Mouse (Mus musculus): ENCODE measurements around the gene Cers6. TPM values are rescaled to one million over a fixed set of nuclear protein-coding genes. Genes with fewer than 3 reads are reported as not detected.

Cers6 gene
- total RNA-seq, 2 experiments from 2014 or later: 28.8 to 78.2 TPM

- no peak for ATAC-seq (replicated peaks; ENCODE audit: poor library complexity)
Measured at GRCm38 (mm10) chr2:69137406-69138084, 276.3 kb downstream of the Cers6 start.

DNA sequence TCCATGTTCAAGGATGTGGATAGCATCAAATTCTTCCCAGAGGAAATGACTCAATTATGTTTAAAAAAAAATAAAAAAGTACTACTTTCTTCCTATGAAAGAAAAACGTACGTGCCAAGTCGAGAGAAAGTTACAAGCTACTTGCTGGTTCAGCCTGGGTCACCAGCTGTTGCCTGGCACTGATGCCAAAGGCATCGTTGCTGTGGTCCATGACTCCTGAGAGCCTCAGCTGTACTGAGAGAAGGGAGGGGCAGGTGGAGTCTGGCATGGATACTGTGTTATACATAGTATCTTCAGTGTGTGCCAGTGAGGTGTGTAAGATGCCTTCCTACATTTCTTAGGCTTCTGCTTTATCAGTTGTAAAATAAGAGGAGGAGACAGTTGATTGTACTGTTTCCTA is 277.5 kb downstream of the Cers6 start:
- ATAC-seq (replicated peaks; ENCODE audit: poor library complexity): no peak

GRCm38 (mm10) chr2:69140215-69140614 is 279.0 kb downstream of the Cers6 start:
- ATAC-seq (replicated peaks; ENCODE audit: poor library complexity): peak; percentile 45; the same call in 1 of the 2 replicates

DNA sequence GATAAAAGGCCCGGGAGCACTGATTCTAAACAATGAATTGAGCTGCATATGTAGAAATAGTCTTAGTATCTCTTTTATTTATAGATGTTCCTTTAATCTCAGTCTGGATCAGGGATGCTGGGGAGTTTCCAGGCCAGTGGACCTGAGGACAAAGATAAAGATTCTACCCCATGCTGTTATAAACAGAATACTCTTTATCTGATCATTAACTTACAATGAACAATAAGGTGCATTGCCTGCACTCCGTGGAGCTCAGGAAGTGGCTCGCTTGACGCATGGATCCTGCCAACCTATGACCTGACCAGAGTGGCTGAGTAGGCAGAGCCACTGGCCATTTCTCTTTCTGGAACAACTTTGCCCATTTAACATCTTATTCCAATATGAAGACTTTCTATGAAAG is 279.6 kb downstream of the Cers6 start:
- no peak for ATAC-seq (replicated peaks; ENCODE audit: poor library complexity)

DNA sequence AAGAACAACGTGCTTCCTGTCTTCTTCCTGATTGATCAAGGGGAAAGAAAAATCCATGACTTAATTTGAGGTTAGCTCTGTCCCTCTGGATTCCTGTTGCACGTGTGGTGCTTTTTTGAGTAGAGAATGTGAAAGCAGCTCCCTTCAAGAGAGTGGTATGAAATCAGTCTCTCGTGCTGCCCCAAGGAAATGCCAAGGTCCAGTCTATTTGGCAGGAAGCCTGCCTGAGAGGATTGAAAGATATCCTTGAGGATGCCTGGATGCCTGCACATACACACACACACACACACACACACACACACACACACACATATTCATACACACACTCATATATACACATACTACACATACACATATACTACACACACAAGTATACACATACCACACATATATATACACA is 287.4 kb downstream of the Cers6 start:
- no peak for ATAC-seq (replicated peaks; ENCODE audit: poor library complexity)

GRCm38 (mm10) chr2:69149154-69149553 is 287.9 kb downstream of the Cers6 start:
- no peak for ATAC-seq (replicated peaks; ENCODE audit: poor library complexity)

DNA sequence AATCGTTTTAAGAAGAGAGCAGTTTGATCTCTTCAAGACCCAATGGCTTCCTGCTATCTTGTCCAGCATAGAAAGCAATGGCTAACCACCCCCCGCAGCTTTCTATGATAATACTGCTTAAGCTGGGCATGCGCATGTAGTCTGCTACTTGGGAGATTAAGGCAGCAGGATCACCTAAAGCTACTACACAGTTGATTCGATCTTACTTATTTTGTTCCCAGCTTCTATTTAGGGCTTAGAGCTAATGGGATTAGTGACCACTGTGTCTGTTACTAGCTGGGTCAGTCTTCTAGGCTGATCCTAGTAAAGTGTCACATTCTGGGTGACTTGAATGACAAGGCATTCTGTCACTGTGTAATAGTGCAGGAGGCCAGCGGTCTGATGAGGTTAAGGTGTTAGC is 289.6 kb downstream of the Cers6 start:
- ATAC-seq (replicated peaks; ENCODE audit: poor library complexity): no peak

- ATAC-seq (replicated peaks; ENCODE audit: poor library complexity): no peak
Measured at GRCm38 (mm10) chr2:69155861-69156260, 294.6 kb downstream of the Cers6 start.

DNA sequence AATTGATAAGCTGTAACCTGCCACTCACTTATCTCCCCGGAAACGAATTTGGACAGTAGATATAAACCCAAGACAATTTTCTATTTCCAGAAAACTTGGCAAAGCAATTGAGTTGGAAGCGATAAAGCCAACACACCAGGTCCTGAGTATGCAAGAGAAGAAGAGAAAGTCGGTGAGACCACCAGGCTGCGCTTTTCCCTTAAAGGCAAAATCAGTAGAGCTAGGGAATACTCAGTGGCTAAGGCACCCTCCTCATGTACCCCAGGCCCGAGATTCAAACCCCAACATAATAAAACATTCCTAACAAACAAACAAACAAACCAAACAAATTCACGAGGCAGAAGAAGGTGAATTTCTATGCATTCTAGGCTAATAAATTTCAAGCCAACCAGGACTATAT is 295.0 kb downstream of the Cers6 start:
- ATAC-seq (replicated peaks; ENCODE audit: poor library complexity): no peak

GRCm38 (mm10) chr2:69158907-69159306 is 297.7 kb downstream of the Cers6 start:
- no peak for ATAC-seq (replicated peaks; ENCODE audit: poor library complexity)

Other genes starting within 250 kb of the Cers6 start
- not detected in 2 replicates for gene 4932414N04Rik, start 205.0 kb upstream of the Cers6 start, total RNA-seq (2015)
- not detected in 2 replicates for gene 4932414N04Rik, start 205.0 kb upstream of the Cers6 start, total RNA-seq (2017)

Data from megakaryocyte progenitor cell, adult 5-6 weeks (primary cell).